Mouse (Mus musculus) common myeloid progenitor, adult 5-6 weeks (primary cell): ENCODE measurements around the gene Akr1b10. TPM values are rescaled to one million over a fixed set of nuclear protein-coding genes. Genes with fewer than 3 reads are reported as not detected.
"Not testable (repeated sequence)": the region's sequence is repeated elsewhere in the genome, so short reads cannot be mapped to it uniquely, and the experiment has no call there.

Experiments used
- ATAC-seq: replicated peaks from 2 replicates; pipeline ENCODE4 v1.8.0; 2016; ENCODE audit warnings: low read depth, mild to moderate bottlenecking, moderate TSS enrichment, inconsistent platforms; ENCODE audit not compliant: poor library complexity, severe bottlenecking
- total RNA-seq: library from RNA; stranded (forward); fragments of 200-1000, 187-1606 nt; gene quantifications from 2 replicates; pipeline ENCODE4 v1.2.3, GENCODE M21; 2017

Gene Akr1b10
- 36.4 and 38.6 TPM in 2 replicates for total RNA-seq

GRCm38 (mm10) chr6:34384110-34384661 is at the start of gene Akr1b10:
Akr1b10 (plus strand) TSS chr6:34384218.
- ATAC-seq, result peak; percentile 97

- no peak for ATAC-seq
Observed at GRCm38 (mm10) chr6:34334673-34335072, 49.3 kb upstream of the Akr1b10 start.

GRCm38 (mm10) chr6:34337799-34338198 is 46.2 kb upstream of the Akr1b10 start:
- ATAC-seq, result no peak

GRCm38 (mm10) chr6:34341991-34342390 is 42.0 kb upstream of the Akr1b10 start:
- ATAC-seq, result no peak

- ATAC-seq, result no peak
Observed at GRCm38 (mm10) chr6:34342476-34342875, 41.5 kb upstream of the Akr1b10 start.

GRCm38 (mm10) chr6:34343426-34343825 is 40.6 kb upstream of the Akr1b10 start:
- ATAC-seq, result no peak

- ATAC-seq, result no peak
Observed at GRCm38 (mm10) chr6:34344135-34344850, 39.7 kb upstream of the Akr1b10 start.

GRCm38 (mm10) chr6:34344935-34345334 is 39.1 kb upstream of the Akr1b10 start:
- no peak for ATAC-seq

GRCm38 (mm10) chr6:34346096-34346898 is 37.7 kb upstream of the Akr1b10 start:
- peak; percentile 92 for ATAC-seq

GRCm38 (mm10) chr6:34350037-34350699 is 33.9 kb upstream of the Akr1b10 start:
- ATAC-seq, result no peak

GRCm38 (mm10) chr6:34351481-34351880 is 32.5 kb upstream of the Akr1b10 start:
- ATAC-seq, result not testable (repeated sequence)

- no peak for ATAC-seq
Observed at GRCm38 (mm10) chr6:34352401-34352800, 31.6 kb upstream of the Akr1b10 start.

GRCm38 (mm10) chr6:34353658-34354353 is 30.2 kb upstream of the Akr1b10 start, which contains the start of gene Akr1b8:
Akr1b8 (plus strand) TSS chr6:34354119.
- ATAC-seq, result no peak

GRCm38 (mm10) chr6:34354354-34355348 is 29.4 kb upstream of the Akr1b10 start:
- no peak for ATAC-seq

GRCm38 (mm10) chr6:34355349-34355747 is 28.7 kb upstream of the Akr1b10 start:
- no peak for ATAC-seq

- ATAC-seq, result no peak
Observed at GRCm38 (mm10) chr6:34355841-34356240, 28.2 kb upstream of the Akr1b10 start.

- no peak for ATAC-seq
Observed at GRCm38 (mm10) chr6:34364217-34365136, 19.5 kb upstream of the Akr1b10 start.

- ATAC-seq, result peak; percentile 73
Observed at GRCm38 (mm10) chr6:34367998-34368397, 16.0 kb upstream of the Akr1b10 start.
